Mouse (Mus musculus) right cerebral cortex, adult 18-20 months (tissue): ENCODE data around the gene Rims3.

Source experiments
- DNase-seq: peaks from one replicate; pipeline ENCODE4 v3.0.0; 2022; ENCODE audit warnings: mixed read lengths

Rims3 gene

GRCm38 (mm10) chr4:120893656-120894401, 39.2 kb downstream of the Rims3 start:
- DNase-seq: peak; percentile 45

- DNase-seq: no peak
Measured at GRCm38 (mm10) chr4:120894584-120894983, 40.0 kb downstream of the Rims3 start.

GRCm38 (mm10) chr4:120895226-120895625, 40.6 kb downstream of the Rims3 start:
- DNase-seq: no peak

- DNase-seq: no peak
Measured at GRCm38 (mm10) chr4:120895810-120896584, 41.4 kb downstream of the Rims3 start.

GRCm38 (mm10) chr4:120904533-120904932, 49.9 kb downstream of the Rims3 start:
- DNase-seq: no peak

- DNase-seq: no peak
Measured at GRCm38 (mm10) chr4:120905644-120906043, 51.0 kb downstream of the Rims3 start.

GRCm38 (mm10) chr4:120909558-120910150, 55.0 kb downstream of the Rims3 start:
- DNase-seq: no peak

- DNase-seq: no peak
Measured at GRCm38 (mm10) chr4:120911086-120911485, 56.5 kb downstream of the Rims3 start.

GRCm38 (mm10) chr4:120912866-120913265, 58.2 kb downstream of the Rims3 start:
- DNase-seq: no peak

GRCm38 (mm10) chr4:120913443-120913842, 58.8 kb downstream of the Rims3 start:
- DNase-seq: no peak

GRCm38 (mm10) chr4:120913861-120914260, 59.2 kb downstream of the Rims3 start:
- DNase-seq: no peak

GRCm38 (mm10) chr4:120914501-120914900, 59.9 kb downstream of the Rims3 start:
- DNase-seq: no peak

- DNase-seq: no peak
Measured at GRCm38 (mm10) chr4:120921461-120921860, 66.8 kb downstream of the Rims3 start.

- DNase-seq: peak; percentile 89
Measured at GRCm38 (mm10) chr4:120924554-120925299, 70.1 kb downstream of the Rims3 start, which contains the start of gene Exo5. Gene Exo5, minus strand, starts transcription at chr4:120925017.

GRCm38 (mm10) chr4:120925386-120925785, 70.8 kb downstream of the Rims3 start:
- peak; percentile 28 for DNase-seq

- no peak for DNase-seq
Measured at GRCm38 (mm10) chr4:120928686-120929085, 74.1 kb downstream of the Rims3 start.

GRCm38 (mm10) chr4:120930736-120931135, 76.1 kb downstream of the Rims3 start:
- no peak for DNase-seq

- DNase-seq: no peak
Measured at GRCm38 (mm10) chr4:120935006-120935405, 80.4 kb downstream of the Rims3 start.
